Mouse (Mus musculus) gastrocnemius, adult 2 months (tissue): ENCODE measurements around the gene Hes6. TPM values are rescaled to one million over a fixed set of nuclear protein-coding genes. Genes with fewer than 3 reads are reported as not detected.
A peak's percentile ranks its signal among the peaks of the same experiment; 100 is the strongest.

Source experiments
- DNase-seq: peaks from one replicate; pipeline ENCODE4 v3.0.0; 2022
- H3K27ac ChIP-seq: fragments of 200-600 bp; 2 replicates; pipeline ENCODE4 v1.8.1; 2022; ENCODE audit warnings: mild to moderate bottlenecking
- H3K4me3 ChIP-seq: fragments of 200-600 bp; 2 replicates; pipeline ENCODE4 v1.8.1; 2022; ENCODE audit warnings: mild to moderate bottlenecking, moderate library complexity
- CTCF ChIP-seq: fragments of 200-600 bp; IDR thresholded peaks from 2 replicates; pipeline ENCODE4 v1.8.1; 2022; ENCODE audit warnings: antibody characterized with exemption, mild to moderate bottlenecking, moderate library complexity
- intact Hi-C: fragments of 180-260 bp; cut with DNase I; formaldehyde crosslinking; loops from one replicate; pipeline ENCODE4 v1.15.1; 2025
- total RNA-seq, 2 experiments: library from RNA; stranded (reverse); gene quantifications; 2 replicates each; pipeline ENCODE4 v1.2.3; 2021

Hes6 gene
- total RNA-seq, 2 experiments from 2014 or later = 4.4 to 7.9 TPM

- Histone ChIP-seq H3K4me3 (no peak overlapping the region), H3K27ac (no peak overlapping the region)
- DNase-seq = no peak
- no peak for TF ChIP-seq CTCF
- intact Hi-C loops = no loop called here
These were observed 40.1 kb upstream of the Hes6 start for GRCm38 (mm10) chr1:91453932-91454331.

DNA sequence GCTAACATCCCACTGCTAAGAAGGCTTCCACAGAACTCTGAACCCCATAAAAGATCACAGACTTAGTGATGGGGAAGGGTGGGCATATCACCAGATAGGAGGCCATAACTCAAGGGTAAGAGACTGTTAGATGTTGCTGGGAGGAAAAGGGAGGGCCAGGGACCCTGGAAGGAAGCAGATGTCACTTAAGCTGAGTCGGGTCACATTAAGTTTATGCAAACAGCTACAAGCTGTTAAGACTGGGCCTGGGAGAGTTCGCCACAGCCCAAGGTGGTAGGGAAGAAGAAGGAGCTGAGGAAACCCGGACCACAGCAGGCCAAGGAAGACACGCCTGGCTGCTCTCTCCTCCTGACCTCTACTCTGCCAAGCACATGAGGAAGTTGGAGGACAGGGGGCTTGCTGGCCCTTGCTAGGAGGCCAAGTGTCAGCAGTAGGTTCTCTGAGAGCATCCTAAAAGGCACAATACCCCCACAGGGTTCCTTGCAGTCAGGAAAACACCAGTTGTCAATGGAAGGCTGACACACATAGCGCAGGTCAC lies 37.8 kb upstream of the Hes6 start:
- no peak for TF ChIP-seq CTCF
- peak overlapping the region; percentile 41; the same call in 1 of the 2 replicates for H3K27ac ChIP-seq
- no peak overlapping the region for H3K4me3 ChIP-seq
- intact Hi-C loops = no loop called here
- peak; percentile 10 for DNase-seq

GRCm38 (mm10) chr1:91450851-91451250 lies 37.0 kb upstream of the Hes6 start:
- DNase-seq = peak; percentile 86
- intact Hi-C loops = no loop called here

GRCm38 (mm10) chr1:91448688-91449087 lies 34.9 kb upstream of the Hes6 start:
- no peak for TF ChIP-seq CTCF
- Histone ChIP-seq H3K4me3 (no peak overlapping the region), H3K27ac (no peak overlapping the region)
- intact Hi-C loops = no loop called here
- peak; percentile 9 for DNase-seq

More at GRCm38 (mm10) chr1:91450851-91451250, 37.0 kb upstream of the Hes6 start:
- no peak for TF ChIP-seq CTCF
- peak overlapping the region; percentile 41 for H3K27ac ChIP-seq
- no peak overlapping the region for H3K4me3 ChIP-seq

DNA sequence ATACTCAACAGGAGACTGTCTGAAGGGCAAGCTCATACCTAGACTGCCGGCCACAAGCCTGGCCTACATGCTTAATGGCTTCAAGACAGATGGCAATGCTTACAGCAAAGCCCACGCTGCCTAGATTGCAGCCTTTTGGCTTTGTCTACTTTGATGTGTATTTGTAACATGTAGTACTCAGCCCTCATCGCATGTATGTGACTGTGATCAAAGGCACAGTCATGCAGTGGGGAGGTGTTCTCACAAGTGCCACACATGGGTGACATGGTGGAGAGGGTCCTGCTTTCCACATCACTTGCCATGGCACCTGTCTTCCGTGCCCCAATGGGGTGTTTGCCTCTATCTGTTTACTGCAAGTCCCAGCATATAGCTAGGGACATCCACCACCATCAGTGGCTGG lies 32.7 kb upstream of the Hes6 start:
- peak overlapping the region; percentile 15 for H3K4me3 ChIP-seq
- no peak for DNase-seq
- peak overlapping the region; percentile 86 for H3K27ac ChIP-seq
- intact Hi-C loops = no loop called here
- no peak for TF ChIP-seq CTCF

- Histone ChIP-seq H3K4me3 (peak overlapping the region; percentile 43), H3K27ac (peak overlapping the region; percentile 86)
- no peak for TF ChIP-seq CTCF
- intact Hi-C loops = no loop called here
- DNase-seq = peak; percentile 81
These were observed 32.2 kb upstream of the Hes6 start for GRCm38 (mm10) chr1:91446060-91446459.

DNA sequence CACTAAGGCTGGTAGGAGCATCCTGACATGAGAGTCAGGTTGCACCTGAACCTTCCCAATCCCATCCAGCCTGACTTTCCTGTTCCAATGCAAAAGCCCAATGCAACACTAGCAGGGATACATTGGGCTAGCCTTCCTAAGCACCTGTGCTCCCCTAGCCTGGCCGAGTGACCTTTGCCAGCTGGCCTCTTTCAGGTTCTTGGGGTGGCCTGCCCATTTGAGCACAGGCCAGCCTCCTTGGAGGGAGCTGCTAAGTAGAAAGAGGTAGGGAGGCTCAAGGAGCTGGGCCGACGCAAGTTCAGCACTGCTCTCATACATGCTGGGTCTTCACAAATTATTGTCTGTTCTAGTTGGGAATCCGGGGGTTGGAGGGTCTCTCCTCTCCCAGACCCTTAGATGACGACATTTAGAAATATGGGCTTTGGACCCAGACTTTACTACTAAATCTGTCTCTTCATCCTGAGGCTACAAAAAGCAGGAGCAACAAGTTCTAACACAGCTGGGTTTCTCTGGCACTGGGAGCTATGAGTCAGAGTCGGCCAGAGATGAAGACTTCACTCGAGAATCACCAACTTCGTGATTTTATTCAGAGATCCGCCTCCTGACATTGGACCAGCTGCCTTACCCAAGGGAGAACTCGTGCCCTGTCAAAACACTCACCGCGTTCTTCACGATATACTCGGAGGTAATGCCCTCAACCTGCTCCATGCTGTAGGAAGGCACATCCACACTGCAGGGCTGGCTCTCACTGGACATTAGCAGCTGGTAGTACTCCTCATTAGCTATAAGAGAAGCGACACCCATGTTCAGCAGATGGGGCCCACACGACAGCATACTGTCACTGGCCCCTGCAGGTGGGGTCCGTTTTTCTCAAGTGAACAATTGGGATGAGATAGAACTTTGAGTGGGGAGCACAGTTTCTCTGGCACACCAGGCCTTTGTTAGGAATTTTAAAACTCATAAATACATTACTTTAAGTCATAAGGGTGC lies 31.3 kb upstream of the Hes6 start:
- intact Hi-C loops = no loop called here
- H3K4me3 ChIP-seq = peak overlapping the region; percentile 43
- no peak for TF ChIP-seq CTCF
- peak; percentile 57 for DNase-seq
- peak overlapping the region; percentile 86 for H3K27ac ChIP-seq

GRCm38 (mm10) chr1:91442350-91442990 lies 28.6 kb upstream of the Hes6 start:
- no peak for DNase-seq
- intact Hi-C loops = no loop called here

DNA sequence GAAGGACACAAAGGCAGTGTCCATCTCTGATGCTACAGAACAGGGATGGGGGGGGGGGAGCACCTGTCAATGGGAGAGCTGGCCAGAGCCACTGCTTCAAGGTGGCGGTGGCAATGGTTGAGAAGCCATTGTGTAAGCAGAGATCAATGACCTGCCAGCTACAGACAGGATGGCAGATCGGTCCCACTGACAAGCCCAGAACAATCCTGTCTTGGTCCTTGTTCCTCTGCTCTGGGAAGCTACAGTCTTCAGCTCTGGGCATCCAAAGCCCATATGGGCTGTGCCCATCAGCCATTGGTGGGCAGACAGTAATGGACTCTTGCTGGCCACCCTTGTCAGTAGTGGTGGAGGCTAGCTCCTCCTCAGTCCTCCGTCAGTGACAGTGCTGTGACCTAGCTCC lies 28.0 kb upstream of the Hes6 start:
- Histone ChIP-seq H3K4me3 (no peak overlapping the region), H3K27ac (peak overlapping the region; percentile 40)
- no peak for TF ChIP-seq CTCF

More at GRCm38 (mm10) chr1:91442350-91442990, 28.6 kb upstream of the Hes6 start:
- Histone ChIP-seq H3K27ac (peak overlapping the region; percentile 48; the same call in 1 of the 2 replicates), H3K4me3 (no peak overlapping the region)
- TF ChIP-seq CTCF = no peak

GRCm38 (mm10) chr1:91439776-91440175 lies 25.9 kb upstream of the Hes6 start:
- intact Hi-C loops = no loop called here
- Histone ChIP-seq H3K27ac (no peak overlapping the region), H3K4me3 (no peak overlapping the region)
- no peak for DNase-seq
- no peak for TF ChIP-seq CTCF

More for the DNA sequence above, 28.0 kb upstream of the Hes6 start:
- DNase-seq = no peak
- intact Hi-C loops = no loop called here

DNA sequence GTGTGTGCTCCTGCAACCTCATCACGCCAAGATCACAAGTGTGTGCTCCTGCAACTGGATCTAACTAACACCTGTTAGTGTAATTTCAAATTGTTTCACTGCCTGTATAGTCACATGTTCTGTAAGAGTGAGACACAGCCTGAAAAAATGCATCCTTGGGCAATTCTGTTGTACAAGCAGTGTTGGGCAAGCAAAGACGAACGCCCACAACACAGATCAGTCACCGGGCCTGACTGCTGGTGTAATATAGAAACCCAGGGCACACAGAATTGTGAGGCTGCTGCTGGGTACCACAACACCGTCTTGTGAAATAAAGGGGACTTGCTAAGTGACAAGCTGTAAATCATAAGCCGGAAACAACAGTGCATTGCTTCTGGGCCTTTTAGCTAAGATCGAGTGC lies 23.7 kb upstream of the Hes6 start:
- TF ChIP-seq CTCF = no peak
- DNase-seq = no peak
- peak overlapping the region; percentile 90 for H3K27ac ChIP-seq
- no peak overlapping the region for H3K4me3 ChIP-seq
- intact Hi-C loops = no loop called here

DNA sequence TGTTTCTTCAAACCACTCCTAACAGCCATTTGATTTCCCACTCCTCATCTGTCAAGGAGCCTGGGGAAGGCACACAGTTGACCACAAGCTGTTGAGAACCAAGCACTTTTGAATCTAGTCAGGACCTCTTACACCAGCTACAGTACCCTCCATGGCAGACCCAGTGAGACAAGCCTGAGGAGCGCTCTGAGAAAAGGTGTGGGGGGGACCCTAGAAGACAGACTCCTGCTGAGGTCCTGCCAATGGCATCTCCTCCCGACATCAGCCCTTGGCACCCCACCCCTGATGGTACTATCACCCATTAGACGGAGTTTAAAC lies 23.2 kb upstream of the Hes6 start:
- intact Hi-C loops = no loop called here
- DNase-seq = no peak
- TF ChIP-seq CTCF = no peak
- Histone ChIP-seq H3K27ac (peak overlapping the region; percentile 90), H3K4me3 (no peak overlapping the region)
